Mouse (Mus musculus): ENCODE measurements around the gene Kmt2b. TPM values are rescaled to one million over a fixed set of nuclear protein-coding genes. Genes with fewer than 3 reads are reported as not detected.

The Kmt2b gene
- total RNA-seq (2023) = 47.8 and 65.1 TPM in 2 replicates

GRCm38 (mm10) chr7:30588676-30589434 lies at the start of gene Kmt2b:
Kmt2b (minus strand) TSS chr7:30588726.

GRCm38 (mm10) chr7:30635752-30636151 lies 47.2 kb upstream of the Kmt2b start, which contains the start of gene Etv2:
Etv2 (minus strand) TSS chr7:30635852.

GRCm38 (mm10) chr7:30625530-30626384 lies 37.2 kb upstream of the Kmt2b start, which contains the start of gene Cox6b1:
Cox6b1 (minus strand) TSS chr7:30626151.

GRCm38 (mm10) chr7:30612654-30613402 lies 24.3 kb upstream of the Kmt2b start, which contains the start of gene Upk1a:
Upk1a (minus strand) TSS chr7:30612847.

GRCm38 (mm10) chr7:30598786-30599185 lies 10.3 kb upstream of the Kmt2b start, which contains the start of gene Zbtb32:
Zbtb32 (minus strand) TSS chr7:30598909.

GRCm38 (mm10) chr7:30564970-30565571 lies 23.5 kb downstream of the Kmt2b start, which contains the start of gene Igflr1:
Igflr1 (plus strand) TSS chr7:30565427.

GRCm38 (mm10) chr7:30563117-30563905 lies 25.2 kb downstream of the Kmt2b start, which contains the start of the genes U2af1l4, Gm49396 and Psenen:
U2af1l4 (plus strand) TSS chr7:30563301.
Gm49396 (plus strand) TSS chr7:30563344.
Psenen (minus strand) TSS chr7:30563627.

GRCm38 (mm10) chr7:30559443-30559954 lies 29.0 kb downstream of the Kmt2b start, which contains the start of gene Lin37:
Lin37 (minus strand) TSS chr7:30559838.

GRCm38 (mm10) chr7:30552102-30553020 lies 36.2 kb downstream of the Kmt2b start, which contains the start of the genes Hspb6 and Proser3:
Hspb6 (plus strand) TSS chr7:30552178.
Proser3 (minus strand) TSS chr7:30552299.

GRCm38 (mm10) chr7:30534633-30535577 lies 53.6 kb downstream of the Kmt2b start, which contains the start of gene Arhgap33:
Arhgap33 (minus strand) TSS chr7:30535060.

Other genes starting within 250 kb of the Kmt2b start
- gene Lrfn3, start 226.0 kb downstream of the Kmt2b start, total RNA-seq (2023) = not detected in 2 replicates
- gene Tyrobp, start 175.0 kb downstream of the Kmt2b start, total RNA-seq (2023) = 2,000 and 2,325 TPM in 2 replicates
- gene Hcst, start 168.9 kb downstream of the Kmt2b start, total RNA-seq (2023) = 115 and 126 TPM in 2 replicates
- gene Nfkbid, start 167.0 kb downstream of the Kmt2b start, total RNA-seq (2023) = 82.7 and 113 TPM in 2 replicates
- gene Aplp1, start 143.2 kb downstream of the Kmt2b start, total RNA-seq (2023) = 0.25 TPM in 1 of 2 replicates, not detected in the other
- gene Kirrel2, start 131.0 kb downstream of the Kmt2b start, total RNA-seq (2023) = not detected in 2 replicates
- not detected in 2 replicates for gene Nphs1, start 130.4 kb downstream of the Kmt2b start, total RNA-seq (2023)
- not detected in 2 replicates for gene Prodh2, start 95.1 kb downstream of the Kmt2b start, total RNA-seq (2023)
- gene Arhgap33, start 53.7 kb downstream of the Kmt2b start, total RNA-seq (2023) = 9.4 and 16.2 TPM in 2 replicates
- gene Hspb6, start 36.5 kb downstream of the Kmt2b start, total RNA-seq (2023) = 2.6 and 4.0 TPM in 2 replicates
- 2.2 and 3.3 TPM in 2 replicates for gene Proser3, start 36.4 kb downstream of the Kmt2b start, total RNA-seq (2023)
- 28.0 and 29.5 TPM in 2 replicates for gene Lin37, start 28.9 kb downstream of the Kmt2b start, total RNA-seq (2023)
- gene U2af1l4, start 25.4 kb downstream of the Kmt2b start, total RNA-seq (2023) = 38.4 and 45.2 TPM in 2 replicates
- gene Gm49396, start 25.4 kb downstream of the Kmt2b start, total RNA-seq (2023) = 1.3 and 2.7 TPM in 2 replicates
- 115 TPM in 2 replicates for gene Psenen, start 25.1 kb downstream of the Kmt2b start, total RNA-seq (2023)
- gene Igflr1, start 23.3 kb downstream of the Kmt2b start, total RNA-seq (2023) = 3.5 and 6.1 TPM in 2 replicates
- 0.29 TPM in 1 of 2 replicates, not detected in the other for gene Zbtb32, start 10.2 kb upstream of the Kmt2b start, total RNA-seq (2023)
- not detected in 2 replicates for gene Upk1a, start 24.1 kb upstream of the Kmt2b start, total RNA-seq (2023)
- gene Cox6b1, start 37.4 kb upstream of the Kmt2b start, total RNA-seq (2023) = 220 and 238 TPM in 2 replicates
- gene Etv2, start 47.1 kb upstream of the Kmt2b start, total RNA-seq (2023) = not detected in 2 replicates
- 88.7 and 91.5 TPM in 2 replicates for gene Rbm42, start 61.6 kb upstream of the Kmt2b start, total RNA-seq (2023)
- 17.9 and 25.1 TPM in 2 replicates for gene Haus5, start 76.3 kb upstream of the Kmt2b start, total RNA-seq (2023)
- not detected in 2 replicates for gene Pmis2, start 82.9 kb upstream of the Kmt2b start, total RNA-seq (2023)
- not detected in 2 replicates for gene 2200002J24Rik, start 110.2 kb upstream of the Kmt2b start, total RNA-seq (2023)
- gene Atp4a, start 123.5 kb upstream of the Kmt2b start, total RNA-seq (2023) = not detected in 2 replicates
- 17.2 and 23.5 TPM in 2 replicates for gene Tmem147, start 140.8 kb upstream of the Kmt2b start, total RNA-seq (2023)
- not detected in 2 replicates for gene Gapdhs, start 155.0 kb upstream of the Kmt2b start, total RNA-seq (2023)
- gene Sbsn, start 162.7 kb upstream of the Kmt2b start, total RNA-seq (2023) = 0.16 and 0.57 TPM in 2 replicates
- 2.3 and 3.3 TPM in 2 replicates for gene Dmkn, start 175.0 kb upstream of the Kmt2b start, total RNA-seq (2023)
- gene Krtdap, start 199.2 kb upstream of the Kmt2b start, total RNA-seq (2023) = not detected in 2 replicates
- gene Ffar2, start 235.0 kb upstream of the Kmt2b start, total RNA-seq (2023) = 31.3 and 40.2 TPM in 2 replicates

Measured in neutrophil, adult 65 days (primary cell).